Mouse (Mus musculus): ENCODE data around the gene B3galt1.

The B3galt1 gene

GRCm38 (mm10) chr2:67730771-67731170, 165.1 kb downstream of the B3galt1 start:
- no peak for DNase-seq (ENCODE audit: low spot score)

GRCm38 (mm10) chr2:67751585-67751984, 185.9 kb downstream of the B3galt1 start:
- DNase-seq (ENCODE audit: low spot score): no peak

GRCm38 (mm10) chr2:67756507-67756906, 190.8 kb downstream of the B3galt1 start:
- DNase-seq (ENCODE audit: low spot score): peak; percentile 8

- no peak for DNase-seq (ENCODE audit: low spot score)
These were observed 221.9 kb downstream of the B3galt1 start for GRCm38 (mm10) chr2:67787536-67787935.

- DNase-seq (ENCODE audit: low spot score): no peak
These were observed 231.9 kb downstream of the B3galt1 start for GRCm38 (mm10) chr2:67797561-67797960.

- DNase-seq (ENCODE audit: low spot score): no peak
These were observed 234.3 kb downstream of the B3galt1 start for GRCm38 (mm10) chr2:67799981-67800380.

DNA sequence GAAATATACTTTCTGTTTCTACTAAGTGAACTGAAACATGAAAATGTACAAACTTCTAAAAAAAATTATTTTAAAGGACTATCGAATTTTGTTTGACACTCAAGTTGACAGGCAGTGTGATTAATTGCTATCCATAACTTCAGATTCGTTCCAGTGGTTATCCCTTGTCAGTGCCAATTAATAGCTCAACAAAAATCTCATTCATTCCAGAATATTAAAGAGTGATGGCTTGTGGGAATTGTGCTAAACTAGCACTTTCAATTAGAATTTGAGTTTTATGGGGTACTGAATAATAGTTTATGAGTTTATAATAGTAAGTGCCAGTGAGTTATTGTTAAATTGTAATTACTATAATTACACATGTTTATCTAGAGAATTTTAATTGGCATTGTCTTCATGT, 250.5 kb downstream of the B3galt1 start:
- DNase-seq (ENCODE audit: low spot score): no peak

DNA sequence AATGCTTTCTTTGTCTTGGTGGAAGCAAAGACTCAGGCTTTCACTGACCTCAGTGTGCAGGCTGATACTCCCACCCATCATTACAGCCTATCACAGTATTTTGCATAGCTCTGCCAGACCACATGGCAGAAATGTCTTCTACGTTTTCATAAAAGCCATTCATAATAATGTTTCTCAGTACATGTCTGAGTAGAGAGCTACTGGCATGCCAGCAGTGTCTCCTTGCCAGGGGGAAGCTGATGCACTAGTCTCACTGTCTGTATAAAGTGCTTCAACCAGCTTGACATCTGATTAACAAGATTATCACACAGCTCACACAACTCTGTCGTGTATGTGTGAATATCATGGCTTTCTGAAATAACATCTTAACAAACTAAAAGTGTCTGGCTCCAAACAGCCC, 252.3 kb downstream of the B3galt1 start:
- DNase-seq (ENCODE audit: low spot score): no peak

GRCm38 (mm10) chr2:67822360-67822759, 256.7 kb downstream of the B3galt1 start:
- DNase-seq (ENCODE audit: low spot score): no peak

- no peak for DNase-seq (ENCODE audit: low spot score)
These were observed 262.0 kb downstream of the B3galt1 start for GRCm38 (mm10) chr2:67827697-67828096.

- no peak for DNase-seq (ENCODE audit: low spot score)
These were observed 263.6 kb downstream of the B3galt1 start for GRCm38 (mm10) chr2:67829055-67829915.

DNA sequence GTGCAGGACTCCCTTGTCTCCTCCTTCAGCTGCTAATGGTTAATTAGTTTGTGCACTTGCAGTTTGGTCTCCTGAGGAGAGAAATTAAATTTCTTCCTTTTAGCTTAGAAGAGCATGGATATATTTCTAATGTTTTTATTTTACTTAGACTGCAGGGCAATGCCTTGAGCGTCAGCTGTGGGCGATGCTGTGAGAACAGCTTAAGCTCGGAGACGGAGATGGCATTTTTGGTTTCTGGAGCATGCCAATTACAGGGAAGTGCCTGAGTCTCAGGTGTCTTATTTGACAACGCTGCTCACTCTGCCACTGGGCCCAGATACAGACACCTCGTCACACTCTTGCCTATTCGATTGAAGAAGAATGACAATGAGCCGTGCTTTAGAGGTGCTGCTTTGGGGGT, 282.1 kb downstream of the B3galt1 start:
- no peak for DNase-seq (ENCODE audit: low spot score)

GRCm38 (mm10) chr2:67850725-67851124, 285.1 kb downstream of the B3galt1 start:
- DNase-seq (ENCODE audit: low spot score): no peak

- DNase-seq (ENCODE audit: low spot score): no peak
These were observed 292.7 kb downstream of the B3galt1 start for GRCm38 (mm10) chr2:67858340-67858739.

DNA sequence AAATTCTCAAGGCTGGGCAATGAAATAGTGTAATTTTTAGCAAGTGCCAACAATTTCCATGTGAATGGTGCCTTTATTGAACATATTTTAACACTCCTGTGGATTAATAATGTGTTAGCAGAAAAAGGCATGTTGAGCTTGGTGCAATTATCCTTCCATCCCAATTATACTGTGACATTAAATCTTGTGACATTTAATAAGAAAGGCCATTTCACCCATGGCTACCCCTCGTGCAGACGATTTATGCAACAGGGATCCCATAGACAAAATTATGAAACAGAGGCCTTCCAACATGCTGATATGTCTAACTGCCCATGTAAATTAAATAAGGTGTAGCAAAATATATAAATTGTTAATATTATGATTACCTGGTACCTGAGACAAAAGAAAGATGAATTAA, 293.3 kb downstream of the B3galt1 start:
- DNase-seq (ENCODE audit: low spot score): no peak

GRCm38 (mm10) chr2:67873368-67873767, 307.7 kb downstream of the B3galt1 start:
- DNase-seq (ENCODE audit: low spot score): no peak

DNA sequence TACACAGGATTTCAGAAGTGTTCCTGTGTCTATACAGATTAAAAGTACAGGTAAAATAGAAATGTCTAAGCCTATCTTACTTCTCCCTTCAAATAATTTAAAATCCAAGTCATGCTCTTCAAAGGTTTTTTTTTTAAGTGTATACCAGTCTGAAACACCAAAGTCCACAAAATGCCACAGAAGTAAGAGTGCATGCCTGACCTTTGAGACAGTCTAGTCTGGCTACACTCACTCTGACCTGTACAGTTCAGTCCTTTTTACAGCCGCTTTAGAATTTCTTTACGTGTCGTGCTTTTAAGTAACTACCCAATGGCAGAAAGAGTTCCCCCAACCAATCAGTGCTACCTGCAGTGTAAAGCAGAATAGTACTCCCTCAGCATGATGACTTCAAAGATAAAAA, 314.2 kb downstream of the B3galt1 start:
- no peak for DNase-seq (ENCODE audit: low spot score)

DNA sequence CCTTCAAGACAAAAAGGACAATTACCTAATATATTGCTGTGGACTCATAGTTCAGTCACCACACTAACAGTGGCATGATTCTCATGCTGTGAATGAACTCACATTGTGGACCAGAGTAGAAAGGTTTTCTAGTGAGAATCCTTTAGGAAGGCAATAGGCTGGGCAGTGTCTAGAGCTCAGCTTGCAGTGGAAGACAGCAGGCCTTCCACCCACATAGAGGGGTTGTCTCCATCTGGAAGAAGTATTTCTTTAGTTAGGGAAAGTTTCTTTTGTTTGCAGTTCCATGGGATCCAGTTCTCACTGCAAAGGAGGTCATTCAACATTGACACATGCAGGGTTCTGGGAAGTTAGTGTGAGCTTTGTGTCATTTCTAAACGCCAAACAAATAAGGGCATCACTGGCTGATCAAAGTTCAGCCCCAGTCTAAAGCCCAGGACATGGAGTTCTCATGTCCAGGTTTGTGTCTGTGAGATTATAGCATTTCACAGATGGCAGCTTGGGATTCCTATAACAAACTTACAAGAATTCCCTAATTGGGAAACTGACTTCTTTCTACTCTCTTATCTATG, 316.1 kb downstream of the B3galt1 start:
- DNase-seq (ENCODE audit: low spot score): no peak

DNA sequence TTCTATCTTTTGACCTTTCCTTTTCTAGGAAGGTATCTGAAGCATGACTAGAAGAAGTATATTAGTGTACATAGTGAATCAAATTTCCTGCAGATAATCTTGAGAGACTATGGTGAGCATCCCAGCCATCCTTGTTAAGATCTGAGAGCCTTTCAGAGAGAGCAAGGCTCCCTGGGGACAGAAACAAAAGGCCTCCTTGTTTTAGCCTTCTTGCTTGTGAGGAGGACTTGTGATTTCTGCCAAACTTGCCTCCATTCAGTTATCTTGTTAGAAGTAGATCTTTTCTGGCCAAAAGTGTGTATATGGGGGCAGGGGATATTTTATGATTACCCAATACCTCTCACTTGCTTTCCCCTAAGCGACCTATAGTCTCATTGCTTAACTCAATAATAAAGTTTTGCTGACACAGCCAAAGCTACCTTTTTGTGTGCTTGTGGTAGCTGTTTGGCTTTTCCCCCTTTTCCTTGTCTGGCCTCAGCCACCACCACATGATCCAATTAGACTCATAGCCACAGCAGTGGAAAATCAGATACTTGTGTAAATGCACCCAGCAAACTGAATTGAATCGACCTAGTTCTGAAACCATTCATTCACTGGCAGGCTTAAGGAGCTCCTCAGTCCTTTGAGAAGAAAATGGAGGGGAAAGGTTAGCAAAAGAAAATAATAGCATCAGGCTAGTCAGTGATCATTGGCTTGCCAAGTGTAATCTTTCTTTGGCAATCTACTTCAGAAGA, 332.5 kb downstream of the B3galt1 start:
- DNase-seq (ENCODE audit: low spot score): no peak

- DNase-seq (ENCODE audit: low spot score): no peak
These were observed 335.9 kb downstream of the B3galt1 start for GRCm38 (mm10) chr2:67901574-67901973.

- DNase-seq (ENCODE audit: low spot score): no peak
These were observed 337.1 kb downstream of the B3galt1 start for GRCm38 (mm10) chr2:67902651-67903292.

DNA sequence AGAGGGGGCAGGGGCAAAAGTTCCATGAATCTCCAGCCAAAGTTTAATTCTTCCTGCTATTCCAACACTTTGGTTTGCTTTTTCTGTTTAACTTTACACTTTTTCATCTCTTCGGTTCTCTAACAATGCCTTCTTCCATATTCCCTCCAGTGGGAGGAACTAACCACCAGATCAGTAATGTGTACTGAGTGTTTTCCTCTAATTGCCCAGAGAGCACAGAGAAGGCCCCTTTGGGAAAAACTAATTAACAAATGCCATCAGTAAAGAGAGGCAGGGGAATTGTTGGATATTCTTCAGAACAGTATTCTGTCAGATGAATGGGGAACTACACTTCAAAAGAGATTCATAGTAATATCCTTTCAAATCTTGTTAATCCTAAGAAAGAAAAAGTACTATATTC, 338.1 kb downstream of the B3galt1 start:
- DNase-seq (ENCODE audit: low spot score): no peak

DNA sequence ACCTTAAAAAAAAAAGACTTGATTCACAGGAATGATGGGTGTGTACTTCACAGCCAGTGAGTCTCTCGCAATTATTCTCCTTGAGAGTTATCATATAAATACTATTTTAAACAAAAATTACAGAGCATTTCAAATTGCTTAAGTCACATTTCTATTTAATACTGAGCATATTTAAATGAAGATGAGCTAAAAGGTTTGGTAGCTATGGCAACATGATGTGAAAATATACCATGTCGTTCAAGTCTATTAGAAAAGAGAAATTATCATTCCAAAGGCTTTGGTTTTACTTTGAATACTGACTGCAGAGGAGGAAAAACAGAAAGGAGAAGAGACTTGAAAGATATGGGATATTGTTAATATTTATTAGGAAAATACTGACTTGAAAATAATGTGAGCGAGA, 366.3 kb downstream of the B3galt1 start:
- DNase-seq (ENCODE audit: low spot score): no peak

All from left cerebral cortex, adult 11 months (tissue).